Comparison of ENCODE assay signal across 9 mouse cellular contexts in the genomic region with DNA sequence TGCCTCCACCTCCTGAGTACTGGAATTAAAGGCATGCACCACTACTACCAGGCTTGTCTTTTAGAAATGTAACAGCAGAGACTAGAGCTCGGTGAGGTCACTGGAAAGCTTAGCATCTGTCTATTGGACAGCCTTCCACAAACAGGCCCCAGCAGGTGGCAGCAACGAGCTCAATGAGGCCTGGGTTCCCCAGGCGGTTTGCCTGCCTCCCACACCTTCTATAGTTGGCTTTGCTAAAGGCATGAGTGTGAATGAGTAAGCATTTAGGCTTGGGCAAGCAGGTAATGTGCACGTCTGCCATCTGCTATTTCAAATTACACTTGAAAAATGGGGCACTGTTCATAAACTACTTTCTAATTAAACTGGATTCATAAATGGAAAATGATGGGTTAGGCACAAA. TPM values are rescaled to one million over a fixed set of nuclear protein-coding genes. Genes with fewer than 3 reads are reported as not detected.
DNase-seq lines count a peak whose midpoint lies in the region; ATAC-seq lines count a peak whose summit lies in the region.
"Had no signal": no experiment of that assay in that cellular context is flagged by ENCODE, and none has a peak within 500 bp of the region (broad histone marks: within the 10 kb centered on the region; RNA-seq: fewer than 3 reads in every experiment).

No protein-coding gene starts in this region.

- H3K27me3 ChIP-seq in hindbrain, embryonic 15.5 days = no peaks in the 10 kb centered on the region

- no peaks in the 10 kb centered on the region for H3K9me3 ChIP-seq in hindbrain, embryonic 15.5 days

- H3K9ac ChIP-seq in hindbrain, embryonic 15.5 days = no peak overlapping the region

- no peak overlapping the region for H3K4me2 ChIP-seq in hindbrain, embryonic 15.5 days

- H3K4me3 ChIP-seq in hindbrain, embryonic 15.5 days = no peak overlapping the region

- peaks cover 7% of the 10 kb centered on the region; the same call in 1 of the 2 replicates for H3K4me1 ChIP-seq in hindbrain, embryonic 15.5 days (replicated peaks)

- ATAC-seq in frontal cortex, adult (ENCODE audit: low TSS enrichment) = peak; percentile 91
- ATAC-seq in hindbrain, embryonic 15.5 days (ENCODE audit: low FRiP score, low read depth) = peak; percentile 85; the same call in 1 of the 2 replicates

- WGBS in hindbrain, embryonic 15.5 days = 15% methylated on average over 4 of the region's 4 CpGs

- peaks cover 5% of the 10 kb centered on the region; the same call in 1 of the 2 replicates for H3K36me3 ChIP-seq in hindbrain, embryonic 15.5 days

- H3K27ac ChIP-seq in hindbrain, embryonic 15.5 days (replicated peaks) = no peak overlapping the region; the same call in 1 of the 2 replicates
- H3K27ac ChIP-seq: macrophage had no signal

- peak; percentile 29 for DNase-seq in MEL-GATA-1-ER (ENCODE audit: extremely low read depth, low read depth)
- DNase-seq in cerebellum, adult 18-20 months = peak; percentile 85
- peak; percentile 75 to 96 for DNase-seq in layer of hippocampus, postnatal 25 days (ENCODE audit: extremely low spot score in 1 of 2, low spot score in 1 of 2)
- peak; percentile 92 for DNase-seq in lung, postnatal 36 days
- peak; percentile 93 for DNase-seq in right cerebral cortex, adult 18-20 months
- DNase-seq in urinary bladder, adult 18-20 months (ENCODE audit: low spot score in 2 of 2) = peak; percentile 71 to 85

RNA-seq across cellular contexts. Expression of gene Tpt1, which starts 54.7 kb away (rescaled TPM):
- polyA plus RNA-seq in hindbrain, embryonic 15.5 days (2015; fragmentation: Nextera tagmentation; extraction: Ambion mirVana) = 665 and 758 TPM in 2 replicates
- total RNA-seq in layer of hippocampus, postnatal 25 days (2021) = 1,000 to 10,000 TPM in 1 of 2 experiments, 100 to 1,000 TPM in 1; 935 to 1,046 TPM

RNA-seq across cellular contexts. Expression of gene Kctd4, which starts 55.2 kb away (rescaled TPM):
- 5.8 and 6.4 TPM in 2 replicates for polyA plus RNA-seq in hindbrain, embryonic 15.5 days (2015; fragmentation: Nextera tagmentation; extraction: Ambion mirVana)
- total RNA-seq in layer of hippocampus, postnatal 25 days (2021) = 10 to 100 TPM; 55.4 to 56.9 TPM
- polyA plus RNA-seq: macrophage had no signal

Comparison
In these comparisons a context has a peak if more than half of its experiments do, and no peak if none do; other contexts are left out.
1. DNase-seq: peak in every context shown above with its lines; median percentile 93 in right cerebral cortex, adult 18-20 months; 92 in lung, postnatal 36 days; 86 in layer of hippocampus, postnatal 25 days; 85 in cerebellum, adult 18-20 months; 78 in urinary bladder, adult 18-20 months; 29 in MEL-GATA-1-ER.